Mouse (Mus musculus) heart, embryonic 11.5 days (tissue): ENCODE results near the gene S100a7a. TPM values are rescaled to one million over a fixed set of nuclear protein-coding genes. Genes with fewer than 3 reads are reported as not detected.

ENCODE experiments used
- ATAC-seq: fragments of 200-750 bp; cut with Nextera tagmentation; replicated peaks from 2 replicates; pipeline ENCODE4 v1.8.0; 2017; ENCODE audit warnings: moderate library complexity; ENCODE audit not compliant: insufficient number of reproducible peaks, low FRiP score, low TSS enrichment
- H3K27ac ChIP-seq: fragments of 300-500 bp; sonication (generic); 2 replicates; pipeline ENCODE4 v1.5.1; 2014; ENCODE audit warnings: mild to moderate bottlenecking, low read depth, low read length
- H3K27me3 ChIP-seq: fragments of 300-500 bp; sonication (generic); 2 replicates; pipeline ENCODE4 v1.6.1; 2014; ENCODE audit warnings: mild to moderate bottlenecking, low read length, mixed read lengths; ENCODE audit not compliant: control insufficient read depth, insufficient read depth
- H3K36me3 ChIP-seq: fragments of 300-500 bp; sonication (generic); 2 replicates; pipeline ENCODE4 v1.6.1; 2014; ENCODE audit warnings: mild to moderate bottlenecking, low read length, moderate library complexity, mixed read lengths; ENCODE audit not compliant: control insufficient read depth, insufficient read depth
- H3K4me1 ChIP-seq: fragments of 300-500 bp; sonication (generic); 2 replicates; pipeline ENCODE4 v1.6.1; 2014; ENCODE audit warnings: low read length; ENCODE audit not compliant: control insufficient read depth, insufficient read depth
- H3K4me2 ChIP-seq: fragments of 300-500 bp; sonication (generic); 2 replicates; pipeline ENCODE4 v1.6.1; 2014; ENCODE audit warnings: mild to moderate bottlenecking, moderate library complexity
- H3K4me3 ChIP-seq: fragments of 300-500 bp; sonication (generic); 2 replicates; pipeline ENCODE4 v1.5.1; 2014; ENCODE audit warnings: low read depth, low read length
- H3K9ac ChIP-seq: fragments of 300-500 bp; sonication (generic); 2 replicates; pipeline ENCODE4 v1.6.1; 2014; ENCODE audit warnings: mild to moderate bottlenecking, low read depth, low read length, moderate library complexity
- H3K9me3 ChIP-seq: fragments of 300-500 bp; sonication (generic); replicated peaks from 2 replicates; pipeline ENCODE4 v1.6.1; 2016; ENCODE audit warnings: low read length; ENCODE audit not compliant: control insufficient read depth
- WGBS: fragments of 180-500 bp; shearing (Covaris S2); extraction: QIAGEN DNeasy Blood & Tissue Kit; methylation state at CpG from one replicate; pipeline ENCODE4 v1.1.7; 2014; ENCODE audit not compliant: insufficient replicate concordance; 5-methylcytosine and 5-hydroxymethylcytosine counted together
- polyA plus RNA-seq: library from polyadenylated mRNA; unstranded; fragments of >200 nt; fragmentation: Nextera tagmentation; extraction: Ambion mirVana; gene quantifications from 2 replicates; pipeline ENCODE4 v1.2.1, GENCODE M21; 2014

Gene S100a7a
- polyA plus RNA-seq, 1 experiment from 2014 or later = not detected

DNA sequence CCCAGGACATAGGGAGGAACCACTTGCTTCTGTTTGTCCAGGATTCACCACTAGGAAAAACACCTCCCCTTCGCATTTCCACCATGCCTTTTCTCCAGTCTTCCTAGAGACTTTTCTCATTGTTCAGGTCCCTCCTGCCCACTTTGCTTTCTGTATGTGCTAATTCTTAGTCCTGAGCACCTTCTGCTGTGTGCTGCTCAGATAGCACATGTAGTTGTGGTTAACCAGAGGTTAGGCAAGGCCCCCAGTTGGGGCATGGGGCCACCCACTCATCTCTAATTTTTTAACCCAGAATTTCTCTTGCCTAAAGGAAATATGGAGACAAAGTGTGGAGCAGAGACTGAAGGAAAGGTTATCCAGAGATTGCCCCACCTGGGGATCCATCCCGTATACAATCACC is 48.4 kb downstream of the S100a7a start:
- H3K27ac ChIP-seq = no peak overlapping the region
- ATAC-seq = no peak
- WGBS = 73% methylated on average over 2 of the region's 2 CpGs
- no peaks in the 10 kb centered on the region for H3K4me1 ChIP-seq
- H3K27me3 ChIP-seq = no peaks in the 10 kb centered on the region
- no peaks in the 10 kb centered on the region for H3K9me3 ChIP-seq
- H3K36me3 ChIP-seq = no peaks in the 10 kb centered on the region
- H3K4me2 ChIP-seq = no peak overlapping the region
- no peak overlapping the region for H3K9ac ChIP-seq
- no peak overlapping the region for H3K4me3 ChIP-seq

Other genes starting within 250 kb of the S100a7a start
- gene Ints3, start 220.4 kb upstream of the S100a7a start, polyA plus RNA-seq = 25.3 and 26.9 TPM in 2 replicates
- gene Npr1, start 188.2 kb upstream of the S100a7a start, polyA plus RNA-seq = 5.3 and 8.1 TPM in 2 replicates
- gene Ilf2, start 177.9 kb upstream of the S100a7a start, polyA plus RNA-seq = 148 and 151 TPM in 2 replicates
- gene Snapin, start 163.0 kb upstream of the S100a7a start, polyA plus RNA-seq = 76.0 TPM in 2 replicates
- gene Chtop, start 144.5 kb upstream of the S100a7a start, polyA plus RNA-seq = 70.3 and 73.9 TPM in 2 replicates
- 137 and 138 TPM in 2 replicates for gene S100a1, start 139.6 kb upstream of the S100a7a start, polyA plus RNA-seq
- gene S100a13, start 139.6 kb upstream of the S100a7a start, polyA plus RNA-seq = 59.7 and 65.4 TPM in 2 replicates
- not detected in 2 replicates for gene S100a14, start 127.2 kb upstream of the S100a7a start, polyA plus RNA-seq
- gene S100a16, start 116.8 kb upstream of the S100a7a start, polyA plus RNA-seq = 26.9 and 28.4 TPM in 2 replicates
- gene S100a3, start 93.4 kb upstream of the S100a7a start, polyA plus RNA-seq = 0.24 TPM in 1 of 2 replicates, not detected in the other
- gene S100a2, start 63.8 kb upstream of the S100a7a start, polyA plus RNA-seq = not detected in 2 replicates
- not detected in 2 replicates for gene Gm42674, start 52.1 kb upstream of the S100a7a start, polyA plus RNA-seq
- gene S100a4, start 50.2 kb upstream of the S100a7a start, polyA plus RNA-seq = 3.4 and 3.5 TPM in 2 replicates
- gene S100a5, start 45.5 kb upstream of the S100a7a start, polyA plus RNA-seq = not detected in 2 replicates
- 43.6 and 44.5 TPM in 2 replicates for gene S100a6, start 41.1 kb upstream of the S100a7a start, polyA plus RNA-seq
- 1.9 and 5.2 TPM in 2 replicates for gene S100a8, start 15.0 kb downstream of the S100a7a start, polyA plus RNA-seq
- gene S100a9, start 41.7 kb downstream of the S100a7a start, polyA plus RNA-seq = 1.3 and 6.2 TPM in 2 replicates
- gene Pglyrp4, start 72.9 kb downstream of the S100a7a start, polyA plus RNA-seq = not detected in 2 replicates
- gene Gm5849, start 123.9 kb downstream of the S100a7a start, polyA plus RNA-seq = not detected in 2 replicates